Mouse (Mus musculus) thymus, postnatal 4 days (tissue): ENCODE measurements at regions not wholly inside any gene's neighbourhood (a gene's known extent, or its start where the extent isn't known, plus 50 kb on each side); places are given as distances from the start of the nearest gene placed in this dataset.
A peak's percentile ranks its signal among the peaks of the same experiment; 100 is the strongest.
"Not testable (repeated sequence)": the region's sequence is repeated elsewhere in the genome, so short reads cannot be mapped to it uniquely, and the experiment has no call there.

Experiments used
- DNase-seq: peaks from one replicate; pipeline ENCODE4 v3.0.0; 2021

DNA sequence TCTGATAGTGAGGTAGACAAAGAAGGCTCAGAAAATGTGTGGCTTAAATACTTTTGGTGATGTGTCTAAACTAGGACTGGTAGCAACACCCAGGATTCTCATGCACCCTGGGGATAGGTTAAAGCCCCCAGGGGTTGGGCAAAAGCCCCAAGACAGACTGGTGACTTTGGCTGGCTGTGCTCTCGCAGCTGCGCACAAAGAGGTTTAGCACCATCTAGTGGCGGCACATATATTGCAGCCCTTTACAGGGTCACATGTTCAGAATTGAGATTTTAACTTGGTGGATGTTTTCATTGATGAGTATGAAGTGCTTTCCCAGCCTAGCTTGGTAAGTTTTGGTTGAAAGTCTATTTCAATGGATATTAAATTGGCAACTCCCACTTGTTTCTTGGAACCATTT lies 167.3 kb downstream of the Gm44 start:
- DNase-seq, result peak; percentile 43

DNA sequence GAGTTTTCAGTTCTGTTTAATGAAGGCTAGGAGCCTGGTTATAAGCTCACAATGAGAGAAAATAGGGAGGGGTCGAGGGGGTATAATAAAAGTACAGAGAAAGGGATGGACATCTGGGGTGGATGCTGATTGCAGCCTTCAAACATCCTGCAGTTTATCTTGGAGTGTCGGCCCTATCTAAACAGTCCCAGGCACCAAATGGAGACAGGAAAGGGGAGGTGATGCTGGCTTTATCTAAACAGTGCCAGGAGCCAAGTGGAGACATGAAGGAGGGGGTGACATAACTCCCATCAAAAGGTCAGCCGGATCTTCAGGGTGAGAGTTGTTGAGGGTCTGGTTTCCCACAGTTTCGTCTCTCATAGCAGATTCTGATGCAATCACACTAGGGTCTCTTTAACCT lies 193.2 kb downstream of the Gm44 start:
- not testable (repeated sequence) for DNase-seq
